Mouse (Mus musculus) ES-E14 (cell line): ENCODE data around the gene Pet117. TPM values are rescaled to one million over a fixed set of nuclear protein-coding genes. Genes with fewer than 3 reads are reported as not detected.

Experiments
- DNase-seq: peaks from one replicate; pipeline ENCODE4 v3.0.0-alpha.2; 2013; ENCODE audit warnings: low read depth, low spot score
- H3K27ac ChIP-seq: 2 replicates; pipeline ENCODE4 v1.5.1; 2012; ENCODE audit warnings: low read depth, mild to moderate bottlenecking, low read length, moderate library complexity, mixed read lengths; ENCODE audit not compliant: poor library complexity, insufficient read depth, severe bottlenecking
- H3K36me3 ChIP-seq: 2 replicates; pipeline ENCODE4 v1.6.1; 2012; ENCODE audit warnings: mild to moderate bottlenecking, low read length, moderate library complexity, mixed read lengths; ENCODE audit not compliant: control insufficient read depth, poor library complexity, insufficient read depth, severe bottlenecking
- H3K4me1 ChIP-seq, 2 experiments: fragments of 150-350 bp in 1 of 2; sonication (generic) in 1 of 2; 2 replicates each; pipeline ENCODE4 v1.6.1; 2012; ENCODE audit warnings: low read length in 2 of 2, mild to moderate bottlenecking in 1 of 2, mixed read lengths in 1 of 2; ENCODE audit not compliant: control insufficient read depth in 2 of 2, insufficient read depth in 2 of 2, poor library complexity in 1 of 2
- H3K4me3 ChIP-seq, 2 experiments: fragments of 150-350 bp in 1 of 2; sonication (generic) in 1 of 2; 2 replicates each; pipeline ENCODE4 v1.5.1; 2012; ENCODE audit warnings: low read length in 2 of 2, low read depth in 1 of 2, mild to moderate bottlenecking in 1 of 2, mixed read lengths in 1 of 2; ENCODE audit not compliant: insufficient read depth in 1 of 2, poor library complexity in 1 of 2, severe bottlenecking in 1 of 2
- H3K9ac ChIP-seq: 2 replicates; pipeline ENCODE4 v1.6.1; 2012; ENCODE audit warnings: low read depth, mild to moderate bottlenecking, low read length, mixed read lengths; ENCODE audit not compliant: poor library complexity, insufficient read depth, severe bottlenecking
- H3K9me3 ChIP-seq: fragments of 150-350 bp; sonication (generic); 2 replicates; pipeline ENCODE4 v1.6.1; 2012; ENCODE audit warnings: low read depth, mild to moderate bottlenecking, low read length; ENCODE audit not compliant: control insufficient read depth, insufficient read depth
- CHD2 ChIP-seq: IDR thresholded peaks from 2 replicates; pipeline ENCODE4 v1.6.1; 2014; ENCODE audit warnings: mild to moderate bottlenecking, low read depth, low read length, inconsistent platforms
- HCFC1 ChIP-seq: IDR thresholded peaks from 2 replicates; pipeline ENCODE4 v1.6.1; 2012; ENCODE audit warnings: low read length, inconsistent platforms, borderline replicate concordance; ENCODE audit not compliant: insufficient read depth
- MAFK ChIP-seq: IDR thresholded peaks from 2 replicates; pipeline ENCODE4 v1.6.1; 2014; ENCODE audit warnings: mild to moderate bottlenecking, low read depth, low read length, inconsistent platforms; ENCODE audit not compliant: insufficient read depth
- ZC3H11A ChIP-seq: IDR thresholded peaks from 2 replicates; pipeline ENCODE4 v1.6.1; 2012; ENCODE audit warnings: low read depth, mild to moderate bottlenecking, inconsistent platforms, low read length, borderline replicate concordance
- ZNF384 ChIP-seq: IDR thresholded peaks from 2 replicates; pipeline ENCODE4 v1.6.1; 2012; ENCODE audit warnings: low read depth, low read length, inconsistent platforms
- in situ Hi-C, 2 experiments: fragments of 600-800 bp; cut with MboI; formaldehyde crosslinking; loops; one replicate each; pipeline ENCODE4 v1.15.1; 2025; ENCODE audit warnings: low sequenced_read_pairs in 2 of 2, inconsistent platforms in 1 of 2; ENCODE audit not compliant: unreplicated experiment in 2 of 2
- total RNA-seq: library from RNA; depleted of rRNA; stranded (reverse); fragments of 300-350 nt; gene quantifications from 2 replicates; pipeline ENCODE4 v1.2.3, GENCODE M21; 2012

The Pet117 gene
- total RNA-seq, 1 experiment, result not detected

GRCm38 (mm10) chr2:144348525-144348924, 20.3 kb upstream of the Pet117 start:
- DNase-seq, result peak; percentile 31

GRCm38 (mm10) chr2:144352843-144353242, 16.0 kb upstream of the Pet117 start:
- in situ Hi-C loops, result no loop called here
- H3K27ac ChIP-seq, result no peak overlapping the region
- no peak for TF ChIP-seq HCFC1
- no peak for TF ChIP-seq MAFK
- TF ChIP-seq ZNF384, result no peak
- TF ChIP-seq CHD2, result no peak
- no peak for TF ChIP-seq ZC3H11A
- no peak overlapping the region for H3K4me3 ChIP-seq
- no peak for DNase-seq
- no peaks in the 10 kb centered on the region for H3K4me1 ChIP-seq
- no peaks in the 10 kb centered on the region for H3K36me3 ChIP-seq
- H3K9ac ChIP-seq, result no peak overlapping the region
- H3K9me3 ChIP-seq, result no peaks in the 10 kb centered on the region

More at GRCm38 (mm10) chr2:144348525-144348924, 20.3 kb upstream of the Pet117 start:
- Histone ChIP-seq H3K27ac (no peak overlapping the region), H3K36me3 (no peaks in the 10 kb centered on the region), H3K4me3 (no peak overlapping the region), H3K4me1 (no peaks in the 10 kb centered on the region), H3K9me3 (no peaks in the 10 kb centered on the region), H3K9ac (no peak overlapping the region)
- TF ChIP-seq HCFC1 (no peak), ZC3H11A (peak; percentile 43; the same call in 1 of the 2 replicates)
- in situ Hi-C loops, result no loop called here

GRCm38 (mm10) chr2:144369020-144369421, 225 bp downstream of the Pet117 start:
- peak overlapping the region; percentile 97 for H3K9ac ChIP-seq
- in situ Hi-C loops, result no loop called here
- no peak for TF ChIP-seq ZNF384
- peak; percentile 65; the same call in 1 of the 2 replicates for TF ChIP-seq HCFC1
- TF ChIP-seq CHD2, result no peak
- TF ChIP-seq MAFK, result no peak
- TF ChIP-seq ZC3H11A, result no peak
- H3K36me3 ChIP-seq, result peaks cover 9% of the 10 kb centered on the region
- H3K9me3 ChIP-seq, result no peaks in the 10 kb centered on the region
- peak; percentile 82 for DNase-seq
- peaks cover 2 to 3% of the 10 kb centered on the region in 2 experiments; a peak in 3 of 4 replicates for H3K4me1 ChIP-seq
- H3K4me3 ChIP-seq, result peak overlapping the region; percentile 85 to 98
- peak overlapping the region; percentile 98 for H3K27ac ChIP-seq

GRCm38 (mm10) chr2:144369511-144369910, 715 bp downstream of the Pet117 start:
- Histone ChIP-seq H3K36me3 (peaks cover 11% of the 10 kb centered on the region), H3K4me1 (peaks cover 2 to 3% of the 10 kb centered on the region in 2 experiments; a peak in 3 of 4 replicates), H3K9me3 (no peaks in the 10 kb centered on the region), H3K4me3 (peak overlapping the region; percentile 85 to 98), H3K27ac (peak overlapping the region; percentile 98; the same call in 1 of the 2 replicates), H3K9ac (peak overlapping the region; percentile 97)
- in situ Hi-C loops, result no loop called here
- DNase-seq, result no peak
- TF ChIP-seq HCFC1 (no peak), CHD2 (no peak), MAFK (no peak), ZNF384 (no peak), ZC3H11A (no peak)

- H3K4me1 ChIP-seq, result peaks cover 2 to 5% of the 10 kb centered on the region in 2 experiments; a peak in 3 of 4 replicates
- H3K36me3 ChIP-seq, result peaks cover 16% of the 10 kb centered on the region
- TF ChIP-seq CHD2 (no peak), ZC3H11A (no peak), HCFC1 (no peak), MAFK (no peak), ZNF384 (no peak)
- H3K4me3 ChIP-seq, result no peak overlapping the region
- H3K27ac ChIP-seq, result no peak overlapping the region
- DNase-seq, result no peak
- H3K9ac ChIP-seq, result no peak overlapping the region
- in situ Hi-C loops, result no loop called here
- no peaks in the 10 kb centered on the region for H3K9me3 ChIP-seq
Observed at GRCm38 (mm10) chr2:144371566-144371965, 2.8 kb downstream of the Pet117 start.
